Mouse (Mus musculus): ENCODE measurements at regions not wholly inside any gene's neighbourhood (a gene's known extent, or its start where the extent isn't known, plus 50 kb on each side); places are given as distances from the start of the nearest gene placed in this dataset.
A peak's percentile ranks its signal among the peaks of the same experiment; 100 is the strongest.

GRCm38 (mm10) chrX:10984894-10985293 is 270.1 kb downstream of the Mid1ip1 start:
- DNase-seq (ENCODE audit: low spot score in 2 of 2): no peak

GRCm38 (mm10) chrX:10991871-10992210 is 277.0 kb downstream of the Mid1ip1 start:
- no peak for DNase-seq (ENCODE audit: low spot score in 2 of 2)

- no peak for DNase-seq (ENCODE audit: low spot score in 2 of 2)
Observed at GRCm38 (mm10) chrX:10992211-10993004, 277.6 kb downstream of the Mid1ip1 start.

- DNase-seq (ENCODE audit: low spot score in 2 of 2): no peak
Observed at GRCm38 (mm10) chrX:10993005-10993377, 278.2 kb downstream of the Mid1ip1 start.

- DNase-seq (ENCODE audit: low spot score in 2 of 2): no peak
Observed at GRCm38 (mm10) chrX:10994910-10995309, 280.1 kb downstream of the Mid1ip1 start.

GRCm38 (mm10) chrX:11001180-11001579 is 286.4 kb downstream of the Mid1ip1 start:
- DNase-seq (ENCODE audit: low spot score in 2 of 2): no peak

GRCm38 (mm10) chrX:11039278-11039677 is 259.8 kb upstream of the H2al1a start:
- DNase-seq (ENCODE audit: low spot score in 2 of 2): no peak

GRCm38 (mm10) chrX:11046769-11047168 is 252.3 kb upstream of the H2al1a start:
- no peak for DNase-seq (ENCODE audit: low spot score in 2 of 2)

- no peak for DNase-seq (ENCODE audit: low spot score in 2 of 2)
Observed at GRCm38 (mm10) chrX:11082171-11082570, 216.9 kb upstream of the H2al1a start.

GRCm38 (mm10) chrX:11082845-11083244 is 216.2 kb upstream of the H2al1a start:
- no peak for DNase-seq (ENCODE audit: low spot score in 2 of 2)

GRCm38 (mm10) chrX:11086257-11087072 is 212.6 kb upstream of the H2al1a start:
- no peak for DNase-seq (ENCODE audit: low spot score in 2 of 2)

GRCm38 (mm10) chrX:11087913-11088312 is 211.1 kb upstream of the H2al1a start:
- DNase-seq (ENCODE audit: low spot score in 2 of 2): peak; percentile 7 to 43

GRCm38 (mm10) chrX:11088506-11088905 is 210.6 kb upstream of the H2al1a start:
- DNase-seq (ENCODE audit: low spot score in 2 of 2): no peak

GRCm38 (mm10) chrX:11090432-11090831 is 208.6 kb upstream of the H2al1a start:
- peak in 1 of 2 experiments; percentile 9 for DNase-seq (ENCODE audit: low spot score in 2 of 2)

- no peak for DNase-seq (ENCODE audit: low spot score in 2 of 2)
Observed at GRCm38 (mm10) chrX:11097581-11098254, 201.3 kb upstream of the H2al1a start.

GRCm38 (mm10) chrX:11098366-11098765 is 200.7 kb upstream of the H2al1a start:
- DNase-seq (ENCODE audit: low spot score in 2 of 2): no peak

- no peak for DNase-seq (ENCODE audit: low spot score in 2 of 2)
Observed at GRCm38 (mm10) chrX:11099146-11100087, 199.6 kb upstream of the H2al1a start.

- no peak for DNase-seq (ENCODE audit: low spot score in 2 of 2)
Observed at GRCm38 (mm10) chrX:11100935-11101334, 198.1 kb upstream of the H2al1a start.

GRCm38 (mm10) chrX:11131253-11131652 is 167.8 kb upstream of the H2al1a start:
- no peak for DNase-seq (ENCODE audit: low spot score in 2 of 2)

GRCm38 (mm10) chrX:11139971-11140421 is 159.1 kb upstream of the H2al1a start:
- no peak for DNase-seq (ENCODE audit: low spot score in 2 of 2)

GRCm38 (mm10) chrX:11141294-11141693 is 157.8 kb upstream of the H2al1a start:
- no peak for DNase-seq (ENCODE audit: low spot score in 2 of 2)

Data from thymus, postnatal 10 days (tissue).